Mouse (Mus musculus) spleen, adult 2 months (tissue): ENCODE results near the gene Rai1.

Experiments used
- CTCF ChIP-seq: fragments of 200-500 bp; IDR thresholded peaks from 2 replicates; pipeline ENCODE4 v1.5.1; 2011; ENCODE audit warnings: mild to moderate bottlenecking, inconsistent platforms; ENCODE audit not compliant: insufficient read depth, insufficient read length, insufficient replicate concordance; ENCODE audit errors: extremely low read depth
- POLR2A ChIP-seq: fragments of 200-500 bp; IDR thresholded peaks from 2 replicates; pipeline ENCODE4 v1.6.1; 2011; ENCODE audit warnings: low read depth, low read length, inconsistent platforms

GRCm38 (mm10) chr11:60120586-60121262 is 15.9 kb downstream of the Rai1 start:
- no peak for TF ChIP-seq POLR2A
- TF ChIP-seq CTCF: no peak
